Mouse (Mus musculus): ENCODE data around the gene Unk. TPM values are rescaled to one million over a fixed set of nuclear protein-coding genes. Genes with fewer than 3 reads are reported as not detected.

Unk gene
- total and polyA plus RNA-seq, 3 experiments: 21.7 to 42.3 TPM; not detected in 1

DNA sequence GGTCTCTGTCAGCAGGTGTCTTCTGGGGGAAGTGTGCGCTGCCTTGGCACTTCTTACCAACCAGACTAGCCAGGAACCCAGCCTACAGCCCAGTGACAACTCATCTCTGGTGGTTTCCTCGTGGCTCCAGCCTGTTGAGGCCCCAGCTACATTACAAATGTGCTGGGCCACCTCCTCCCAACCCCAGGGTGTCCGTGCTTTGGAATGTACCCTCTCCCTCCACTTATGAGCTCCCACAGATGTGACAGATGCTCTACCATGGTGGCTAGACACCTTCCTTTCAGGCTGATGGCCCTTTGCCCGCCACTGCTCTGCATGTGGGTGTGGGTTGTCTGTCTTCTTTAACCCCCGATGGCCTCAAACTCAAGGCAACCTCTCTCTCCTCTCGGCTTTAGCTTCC, 28.4 kb upstream of the Unk start:
- Histone ChIP-seq H3K79me2 (ENCODE audit: control insufficient read depth, insufficient read depth, low read length, poor library complexity) (no peaks in the 10 kb centered on the region; the same call in 1 of the 2 replicates), H3K4me1 (ENCODE audit: control insufficient read depth in 1 of 2, insufficient read depth in 2 of 2, low read length in 2 of 2) (peaks cover 6 to 23% of the 10 kb centered on the region in 2 experiments), H3K9me3 (replicated peaks; ENCODE audit: insufficient read depth, low read length) (no peaks in the 10 kb centered on the region), H3K4me3 (ENCODE audit: control insufficient read depth in 1 of 2, insufficient read depth in 1 of 2, low read depth in 2 of 2, low read length in 2 of 2) (no peak overlapping the region), H3K36me3 (ENCODE audit: control insufficient read depth in 1 of 2, insufficient read depth in 2 of 2, low read length in 2 of 2) (peaks cover 0 to 11% of the 10 kb centered on the region in 2 experiments; a peak in 2 of 4 replicates), H3K27me3 (ENCODE audit: control insufficient read depth in 1 of 2, insufficient read depth in 2 of 2, low read length in 2 of 2) (no peaks in the 10 kb centered on the region), H3K27ac (ENCODE audit: control insufficient read depth, low read depth, low read length) (no peak overlapping the region), H3K9ac (ENCODE audit: control insufficient read depth, low read depth, low read length, poor library complexity, severe bottlenecking) (no peak overlapping the region)
- no peak for DNase-seq (ENCODE audit: low read depth, low spot score)
- TF ChIP-seq TCF12 (IDR thresholded peaks at IDR 0.05; ENCODE audit: low read depth, low read length) (no peak), MAZ (IDR thresholded peaks at IDR 0.05; ENCODE audit: low read depth, low read length) (no peak)

- no peak for TF ChIP-seq MXI1 (IDR thresholded peaks at IDR 0.05; ENCODE audit: low read depth, low read length)
- TF ChIP-seq SMC3 (IDR thresholded peaks at IDR 0.05; ENCODE audit: low read depth, low read length): peak; percentile 38; the same call in 1 of the 2 replicates
- peak; percentile 29 for TF ChIP-seq RAD21 (IDR thresholded peaks at IDR 0.05; ENCODE audit: low read depth, low read length)
- peak; percentile 37 to 54 (median 50); a peak in 5 of 6 replicates for TF ChIP-seq CTCF (IDR thresholded peaks at IDR 0.05 in 2 of 3, conservative IDR thresholded peaks at IDR 0.05 in 1 of 3; ENCODE audit: control insufficient read depth in 1 of 3, insufficient read depth in 1 of 3, low read depth in 2 of 3, low read length in 3 of 3, poor library complexity in 1 of 3, severe bottlenecking in 1 of 3)
- peaks cover 0 to 11% of the 10 kb centered on the region in 2 experiments; a peak in 2 of 4 replicates for H3K36me3 ChIP-seq (ENCODE audit: control insufficient read depth in 1 of 2, insufficient read depth in 2 of 2, low read length in 2 of 2)
Observed at GRCm38 (mm10) chr11:116002894-116003293, 27.2 kb upstream of the Unk start.

DNA sequence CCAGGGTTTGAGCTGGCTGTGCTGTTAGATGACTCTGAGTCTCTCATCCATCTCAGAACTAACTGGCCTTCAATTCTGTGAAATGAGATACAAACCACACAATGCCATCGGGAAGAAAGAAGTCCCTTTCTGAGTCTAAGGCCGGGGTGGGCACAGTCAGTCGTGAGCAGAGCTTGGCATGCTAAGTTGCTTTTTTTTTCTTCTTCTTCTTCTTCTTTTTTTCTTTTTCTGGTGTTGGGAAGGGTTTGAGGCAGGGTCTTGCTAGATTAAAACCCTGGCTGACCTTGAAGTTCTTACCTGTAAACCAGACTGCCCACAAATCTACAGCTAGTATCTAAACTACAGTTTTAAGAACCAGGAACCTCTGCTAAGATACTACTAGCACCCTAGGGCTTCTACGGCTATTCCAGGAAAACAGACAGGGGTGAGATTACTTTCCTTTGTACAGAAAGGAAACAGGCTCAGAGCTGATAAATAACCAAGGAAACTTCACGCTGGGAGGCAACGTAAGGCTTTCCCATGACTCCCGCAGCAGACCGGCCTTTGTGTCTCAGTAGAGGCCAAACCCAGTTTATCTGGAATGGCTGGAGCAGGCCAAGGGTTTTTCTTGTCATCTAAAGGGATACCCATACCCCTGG, 25.8 kb upstream of the Unk start:
- Histone ChIP-seq H3K79me2 (ENCODE audit: control insufficient read depth, insufficient read depth, low read length, poor library complexity) (no peaks in the 10 kb centered on the region; the same call in 1 of the 2 replicates), H3K36me3 (ENCODE audit: control insufficient read depth in 1 of 2, insufficient read depth in 2 of 2, low read length in 2 of 2) (peaks cover 0 to 8% of the 10 kb centered on the region in 2 experiments; a peak in 2 of 4 replicates), H3K9ac (ENCODE audit: control insufficient read depth, low read depth, low read length, poor library complexity, severe bottlenecking) (peak overlapping the region; percentile 80), H3K9me3 (replicated peaks; ENCODE audit: insufficient read depth, low read length) (no peaks in the 10 kb centered on the region), H3K27ac (ENCODE audit: control insufficient read depth, low read depth, low read length) (peak overlapping the region; percentile 77), H3K27me3 (ENCODE audit: control insufficient read depth in 1 of 2, insufficient read depth in 2 of 2, low read length in 2 of 2) (no peaks in the 10 kb centered on the region), H3K4me3 (ENCODE audit: control insufficient read depth in 1 of 2, insufficient read depth in 1 of 2, low read depth in 2 of 2, low read length in 2 of 2) (peak overlapping the region; percentile 46 to 56), H3K4me1 (ENCODE audit: control insufficient read depth in 1 of 2, insufficient read depth in 2 of 2, low read length in 2 of 2) (peaks cover 5 to 17% of the 10 kb centered on the region in 2 experiments)
- DNase-seq (ENCODE audit: low read depth, low spot score): peak; percentile 85
- 0 out of 2 replicates have a peak, but pooled peaks have one; percentile 33 for TF ChIP-seq MYC (IDR thresholded peaks at IDR 0.05; ENCODE audit: low read depth, low read length)
- TF ChIP-seq MEF2A (IDR thresholded peaks at IDR 0.05; ENCODE audit: extremely low read depth, insufficient replicate concordance, low read depth, low read length, poor library complexity, severe bottlenecking): no peak
- peak; percentile 32; the same call in 1 of the 2 replicates for TF ChIP-seq TCF12 (IDR thresholded peaks at IDR 0.05; ENCODE audit: low read depth, low read length)
- no peak for TF ChIP-seq UBTF (IDR thresholded peaks at IDR 0.05; ENCODE audit: borderline replicate concordance, insufficient read depth, low read depth, low read length)
- TF ChIP-seq USF2 (IDR thresholded peaks at IDR 0.05; ENCODE audit: borderline replicate concordance in 1 of 2, insufficient read depth in 1 of 2, low read depth in 1 of 2, low read length in 2 of 2): no peak
- TF ChIP-seq ZMIZ1 (IDR thresholded peaks at IDR 0.05; ENCODE audit: low read depth, low read length): peak; percentile 20; the same call in 1 of the 2 replicates
- no peak for TF ChIP-seq ZKSCAN1 (IDR thresholded peaks at IDR 0.05; ENCODE audit: low read depth, low read length)
- peak; percentile 74 for TF ChIP-seq ZNF384 (IDR thresholded peaks at IDR 0.05; ENCODE audit: low read depth, low read length)
- no peak for TF ChIP-seq KAT2A (conservative IDR thresholded peaks at IDR 0.05; ENCODE audit: low read depth, low read length)
- no peak for TF ChIP-seq USF1 (IDR thresholded peaks at IDR 0.05; ENCODE audit: low read depth, low read length)
- no peak for TF ChIP-seq MAFK (IDR thresholded peaks at IDR 0.05; ENCODE audit: borderline replicate concordance, low read depth, low read length)
- no peak for TF ChIP-seq RAD21 (IDR thresholded peaks at IDR 0.05; ENCODE audit: low read depth, low read length)
- no peak for TF ChIP-seq POLR2AphosphoS5 (IDR thresholded peaks at IDR 0.05; ENCODE audit: borderline replicate concordance, low read depth, low read length)
- no peak for TF ChIP-seq MYB (IDR thresholded peaks at IDR 0.05; ENCODE audit: low read depth, low read length)
- TF ChIP-seq EP300 (IDR thresholded peaks at IDR 0.05; ENCODE audit: low read depth in 1 of 2, low read length in 2 of 2): peak; percentile 69 to 83; a peak in 3 of 4 replicates
- peak; percentile 50 for TF ChIP-seq GATA1 (IDR thresholded peaks at IDR 0.05; ENCODE audit: low read depth, low read length)
- TF ChIP-seq BHLHE40 (IDR thresholded peaks at IDR 0.05; ENCODE audit: borderline replicate concordance, low read depth, low read length): no peak
- no peak for TF ChIP-seq NRF1 (IDR thresholded peaks at IDR 0.05; ENCODE audit: insufficient read depth, low read depth, low read length, poor library complexity, severe bottlenecking)

More at GRCm38 (mm10) chr11:116002894-116003293, 27.2 kb upstream of the Unk start:
- Histone ChIP-seq H3K9ac (ENCODE audit: control insufficient read depth, low read depth, low read length, poor library complexity, severe bottlenecking) (no peak overlapping the region), H3K79me2 (ENCODE audit: control insufficient read depth, insufficient read depth, low read length, poor library complexity) (no peaks in the 10 kb centered on the region; the same call in 1 of the 2 replicates), H3K27me3 (ENCODE audit: control insufficient read depth in 1 of 2, insufficient read depth in 2 of 2, low read length in 2 of 2) (no peaks in the 10 kb centered on the region), H3K4me3 (ENCODE audit: control insufficient read depth in 1 of 2, insufficient read depth in 1 of 2, low read depth in 2 of 2, low read length in 2 of 2) (no peak overlapping the region), H3K27ac (ENCODE audit: control insufficient read depth, low read depth, low read length) (no peak overlapping the region), H3K9me3 (replicated peaks; ENCODE audit: insufficient read depth, low read length) (no peaks in the 10 kb centered on the region), H3K4me1 (ENCODE audit: control insufficient read depth in 1 of 2, insufficient read depth in 2 of 2, low read length in 2 of 2) (peaks cover 6 to 23% of the 10 kb centered on the region in 2 experiments)
- peak; percentile 63 for DNase-seq (ENCODE audit: low read depth, low spot score)

Data from MEL (cell line).